Mouse (Mus musculus): ENCODE measurements around the gene Dppa3.

- no peak for TF ChIP-seq EP300 (IDR thresholded peaks at IDR 0.05; ENCODE audit: insufficient read depth, low read depth, low read length)
- no peak for TF ChIP-seq CTCF (IDR thresholded peaks at IDR 0.05; ENCODE audit: low read depth, low read length)
- no peak for TF ChIP-seq POLR2A (IDR thresholded peaks at IDR 0.05; ENCODE audit: insufficient read depth, low read length)
Measured at GRCm38 (mm10) chr6:122595637-122596036, 30.6 kb upstream of the Dppa3 start.
